Mouse (Mus musculus) hindbrain, embryonic 16.5 days (tissue): ENCODE data around the gene Pip4k2c. TPM values are rescaled to one million over a fixed set of nuclear protein-coding genes. Genes with fewer than 3 reads are reported as not detected.

ENCODE experiments used
- ATAC-seq: fragments of 200-750 bp; cut with Nextera tagmentation; 2 replicates; pipeline ENCODE4 v1.8.0; 2017; ENCODE audit warnings: moderate TSS enrichment, moderate library complexity
- H3K27ac ChIP-seq: fragments of 300-500 bp; sonication (generic); 2 replicates; pipeline ENCODE4 v1.5.1; 2014; ENCODE audit warnings: low read depth, mild to moderate bottlenecking, control low read depth, low read length, moderate library complexity
- H3K27me3 ChIP-seq: fragments of 300-500 bp; sonication (generic); replicated peaks from 2 replicates; pipeline ENCODE4 v1.6.1; 2014; ENCODE audit warnings: low read length; ENCODE audit not compliant: control insufficient read depth, insufficient read depth
- H3K36me3 ChIP-seq: fragments of 300-500 bp; sonication (generic); 2 replicates; pipeline ENCODE4 v1.6.1; 2014; ENCODE audit warnings: mild to moderate bottlenecking, low read length, moderate library complexity, mixed read lengths; ENCODE audit not compliant: control insufficient read depth, insufficient read depth
- H3K4me1 ChIP-seq: fragments of 300-500 bp; sonication (generic); 2 replicates; pipeline ENCODE4 v1.6.1; 2014; ENCODE audit warnings: low read depth, low read length; ENCODE audit not compliant: control insufficient read depth, insufficient read depth
- H3K4me2 ChIP-seq: fragments of 300-500 bp; sonication (generic); 2 replicates; pipeline ENCODE4 v1.6.1; 2014; ENCODE audit warnings: mild to moderate bottlenecking, low read length, control low read depth, moderate library complexity
- H3K4me3 ChIP-seq: fragments of 300-500 bp; sonication (generic); 2 replicates; pipeline ENCODE4 v1.5.1; 2014; ENCODE audit warnings: mild to moderate bottlenecking, low read length, control low read depth, moderate library complexity
- H3K9ac ChIP-seq: fragments of 300-500 bp; sonication (generic); 2 replicates; pipeline ENCODE4 v1.6.1; 2014; ENCODE audit warnings: low read depth, mild to moderate bottlenecking, control low read depth, low read length, moderate library complexity
- H3K9me3 ChIP-seq: fragments of 300-500 bp; sonication (generic); 2 replicates; pipeline ENCODE4 v1.6.1; 2014; ENCODE audit warnings: mild to moderate bottlenecking, low read length, moderate library complexity; ENCODE audit not compliant: control insufficient read depth
- WGBS: fragments of 180-500 bp; shearing (Covaris S2); extraction: QIAGEN DNeasy Blood & Tissue Kit; methylation state at CpG from one replicate; pipeline ENCODE4 v1.1.7; 2014; 5-methylcytosine and 5-hydroxymethylcytosine counted together
- polyA plus RNA-seq: library from polyadenylated mRNA; unstranded; fragments of >200 nt; fragmentation: Nextera tagmentation; extraction: Ambion mirVana; gene quantifications from 2 replicates; pipeline ENCODE4 v1.2.1, GENCODE M21; 2015

Gene Pip4k2c
- polyA plus RNA-seq, 1 experiment from 2014 or later, result 20.5 TPM

DNA sequence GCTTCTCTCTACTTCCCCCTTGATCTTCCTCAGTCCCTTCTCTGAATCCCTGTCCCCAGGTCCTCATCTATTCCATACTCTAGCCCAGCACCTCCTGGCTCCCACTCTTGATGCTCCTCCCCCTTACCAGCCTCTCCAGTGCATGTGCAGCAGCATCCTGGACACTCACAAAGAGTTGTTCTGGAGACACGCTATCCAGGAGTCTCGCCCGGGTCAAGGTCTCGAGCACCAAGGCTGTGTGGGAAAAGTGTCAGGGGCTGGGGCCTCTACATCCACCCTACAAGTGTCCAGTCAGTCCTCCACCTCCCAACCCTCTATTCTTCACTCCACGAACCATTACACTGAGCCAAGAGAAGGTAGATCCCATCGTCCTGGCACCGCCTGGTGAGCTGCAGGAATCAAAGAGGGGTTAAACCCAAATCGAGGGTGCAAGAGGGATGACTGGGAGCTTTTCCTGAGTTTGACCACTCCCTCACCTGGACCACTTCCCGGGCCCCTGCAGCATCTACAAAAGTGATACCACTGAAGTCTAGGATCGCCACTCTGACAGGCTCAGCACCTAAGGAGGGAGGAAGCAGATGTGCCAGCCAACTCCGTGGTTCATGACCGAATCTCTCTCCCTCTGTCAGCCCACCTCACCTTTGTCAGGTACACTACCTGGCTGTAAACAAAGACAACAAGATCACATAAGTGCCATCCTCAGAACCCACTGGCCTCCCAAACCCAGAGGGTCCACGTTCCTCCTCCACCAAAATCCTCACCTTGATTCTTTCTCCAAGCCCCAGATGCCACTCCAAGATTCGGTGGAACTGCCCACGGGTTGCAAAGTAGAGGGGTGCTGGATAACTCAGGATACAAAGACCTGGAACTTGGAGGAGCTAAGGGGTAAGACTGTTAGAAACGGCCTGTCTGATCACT is 38.0 kb downstream of the Pip4k2c start:
- 81% methylated on average over 16 of the region's 16 CpGs for WGBS
- Histone ChIP-seq H3K9me3 (no peaks in the 10 kb centered on the region), H3K9ac (no peak overlapping the region), H3K4me2 (no peak overlapping the region), H3K27me3 (peaks cover 25% of the 10 kb centered on the region), H3K4me1 (peaks cover 13% of the 10 kb centered on the region), H3K4me3 (no peak overlapping the region), H3K27ac (no peak overlapping the region), H3K36me3 (no peaks in the 10 kb centered on the region)
- no peak for ATAC-seq

DNA sequence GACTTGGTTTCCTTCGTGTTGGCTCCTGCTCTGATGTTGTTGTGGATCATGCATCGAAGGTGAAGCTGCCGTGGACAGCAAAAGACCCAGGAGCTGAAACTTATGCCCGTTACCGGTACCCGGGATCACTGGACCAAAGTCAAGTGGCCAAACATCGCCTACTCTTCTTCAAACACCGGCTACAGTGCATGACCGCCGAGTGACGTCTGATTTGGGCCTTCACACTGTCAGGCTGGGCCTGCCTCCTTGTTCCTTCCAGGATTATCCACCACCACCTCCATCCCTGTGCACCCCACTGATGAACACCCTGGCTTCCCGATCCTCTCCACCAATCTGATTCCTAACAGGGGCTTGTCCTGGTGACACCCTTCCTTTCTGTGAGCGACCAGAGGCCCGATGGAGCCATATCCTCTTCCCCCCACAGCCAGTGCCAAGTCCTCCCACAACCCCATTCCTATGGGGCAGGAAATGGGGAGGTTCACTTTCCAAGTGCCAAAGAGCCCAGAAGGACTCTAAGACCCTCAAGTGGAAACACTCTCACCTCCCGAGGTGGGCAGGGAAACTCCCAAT is 39.7 kb downstream of the Pip4k2c start:
- no peak overlapping the region for H3K27ac ChIP-seq
- peaks cover 17% of the 10 kb centered on the region for H3K4me1 ChIP-seq
- H3K27me3 ChIP-seq, result peaks cover 19% of the 10 kb centered on the region
- no peaks in the 10 kb centered on the region for H3K36me3 ChIP-seq
- no peak overlapping the region for H3K9ac ChIP-seq
- ATAC-seq, result no peak
- H3K4me2 ChIP-seq, result no peak overlapping the region
- no peaks in the 10 kb centered on the region for H3K9me3 ChIP-seq
- 90% methylated on average over 15 of the region's 15 CpGs for WGBS
- no peak overlapping the region for H3K4me3 ChIP-seq

DNA sequence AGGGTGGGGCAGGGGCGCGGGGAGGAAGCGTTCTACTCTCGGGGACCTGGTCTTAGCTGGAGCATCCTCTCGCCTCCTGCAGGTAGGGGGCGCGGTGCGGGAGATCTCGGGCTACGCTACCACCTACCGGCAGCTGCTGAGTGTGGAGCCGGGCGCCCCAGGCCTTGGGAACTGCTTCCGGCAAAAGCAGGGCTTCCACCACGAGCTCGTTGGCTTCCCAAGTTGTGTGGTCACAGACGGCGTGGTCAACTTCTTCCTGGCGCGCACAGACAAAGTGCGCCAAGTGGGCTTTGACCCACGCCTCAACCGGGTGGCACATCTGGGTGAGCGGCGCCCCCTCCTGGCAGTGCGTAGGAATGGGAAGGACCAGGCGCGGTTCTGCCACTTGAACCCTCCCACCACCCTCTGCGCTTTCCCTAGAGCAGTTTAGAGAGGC is 40.5 kb downstream of the Pip4k2c start:
- Histone ChIP-seq H3K4me2 (peak overlapping the region; percentile 48), H3K4me3 (peak overlapping the region; percentile 13), H3K36me3 (no peaks in the 10 kb centered on the region), H3K9me3 (no peaks in the 10 kb centered on the region), H3K4me1 (peaks cover 17% of the 10 kb centered on the region), H3K27ac (no peak overlapping the region), H3K27me3 (peaks cover 13% of the 10 kb centered on the region; the same call in 1 of the 2 replicates), H3K9ac (no peak overlapping the region)
- ATAC-seq, result peak; percentile 35
- 3% methylated on average over 29 of the region's 29 CpGs for WGBS

DNA sequence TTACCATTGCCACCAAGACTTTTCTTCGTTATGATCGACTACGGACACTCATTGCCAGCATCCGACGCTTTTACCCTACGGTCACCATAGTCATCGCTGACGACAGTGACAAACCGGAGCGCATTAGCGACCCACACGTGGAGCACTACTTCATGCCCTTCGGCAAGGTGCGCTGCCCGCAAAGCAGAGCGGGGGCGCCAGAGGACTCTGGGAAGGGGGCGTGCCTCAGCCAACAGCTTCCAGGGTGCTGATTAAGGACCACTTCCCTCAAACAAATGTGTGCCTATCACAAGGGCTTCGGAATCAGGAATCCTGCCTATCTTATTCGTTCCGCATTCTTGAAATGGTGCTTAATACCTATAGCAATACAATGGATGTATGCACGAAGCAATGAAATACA is 41.4 kb downstream of the Pip4k2c start:
- no peaks in the 10 kb centered on the region for H3K36me3 ChIP-seq
- peak overlapping the region; percentile 48; the same call in 1 of the 2 replicates for H3K4me2 ChIP-seq
- no peak for ATAC-seq
- H3K27ac ChIP-seq, result no peak overlapping the region
- WGBS, result 5% methylated on average over 22 of the region's 22 CpGs
- H3K4me1 ChIP-seq, result peaks cover 17% of the 10 kb centered on the region
- H3K27me3 ChIP-seq, result peaks cover 11% of the 10 kb centered on the region; the same call in 1 of the 2 replicates
- H3K9ac ChIP-seq, result no peak overlapping the region
- H3K9me3 ChIP-seq, result no peaks in the 10 kb centered on the region
- H3K4me3 ChIP-seq, result no peak overlapping the region

DNA sequence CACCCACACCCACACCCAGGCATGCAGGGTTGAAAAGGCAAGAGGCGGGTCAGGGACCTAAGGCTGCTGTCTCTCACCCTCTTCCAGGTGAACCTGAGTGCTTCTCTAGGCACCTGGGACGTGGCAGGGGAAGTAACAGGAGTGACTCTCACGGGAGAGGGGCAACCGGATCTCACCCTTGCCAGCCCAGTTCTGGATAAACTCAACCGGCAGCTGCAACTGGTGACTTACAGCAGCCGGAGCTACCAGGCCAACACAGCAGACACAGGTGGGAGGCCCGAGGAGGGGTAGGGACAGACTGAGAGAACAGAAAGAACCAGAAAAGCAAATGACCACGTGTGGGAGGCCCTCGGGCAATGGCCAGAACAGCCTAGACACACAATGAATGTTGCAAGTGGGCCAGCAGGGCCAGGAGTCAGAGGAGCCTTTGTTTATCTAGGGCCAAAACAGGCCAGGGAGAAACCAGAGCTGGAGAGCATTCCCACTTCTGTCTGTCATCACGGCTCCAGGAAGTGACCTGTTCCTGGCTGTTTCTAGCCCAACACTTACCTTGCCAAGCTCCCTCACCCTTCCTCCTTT is 43.7 kb downstream of the Pip4k2c start:
- 57% methylated on average over 10 of the region's 10 CpGs for WGBS
- H3K27ac ChIP-seq, result no peak overlapping the region
- no peaks in the 10 kb centered on the region for H3K9me3 ChIP-seq
- H3K27me3 ChIP-seq, result peaks cover 12% of the 10 kb centered on the region; the same call in 1 of the 2 replicates
- H3K36me3 ChIP-seq, result no peaks in the 10 kb centered on the region
- H3K4me3 ChIP-seq, result no peak overlapping the region
- peak overlapping the region; percentile 91 for H3K4me2 ChIP-seq
- H3K9ac ChIP-seq, result no peak overlapping the region
- peaks cover 22% of the 10 kb centered on the region for H3K4me1 ChIP-seq
- ATAC-seq, result no peak

DNA sequence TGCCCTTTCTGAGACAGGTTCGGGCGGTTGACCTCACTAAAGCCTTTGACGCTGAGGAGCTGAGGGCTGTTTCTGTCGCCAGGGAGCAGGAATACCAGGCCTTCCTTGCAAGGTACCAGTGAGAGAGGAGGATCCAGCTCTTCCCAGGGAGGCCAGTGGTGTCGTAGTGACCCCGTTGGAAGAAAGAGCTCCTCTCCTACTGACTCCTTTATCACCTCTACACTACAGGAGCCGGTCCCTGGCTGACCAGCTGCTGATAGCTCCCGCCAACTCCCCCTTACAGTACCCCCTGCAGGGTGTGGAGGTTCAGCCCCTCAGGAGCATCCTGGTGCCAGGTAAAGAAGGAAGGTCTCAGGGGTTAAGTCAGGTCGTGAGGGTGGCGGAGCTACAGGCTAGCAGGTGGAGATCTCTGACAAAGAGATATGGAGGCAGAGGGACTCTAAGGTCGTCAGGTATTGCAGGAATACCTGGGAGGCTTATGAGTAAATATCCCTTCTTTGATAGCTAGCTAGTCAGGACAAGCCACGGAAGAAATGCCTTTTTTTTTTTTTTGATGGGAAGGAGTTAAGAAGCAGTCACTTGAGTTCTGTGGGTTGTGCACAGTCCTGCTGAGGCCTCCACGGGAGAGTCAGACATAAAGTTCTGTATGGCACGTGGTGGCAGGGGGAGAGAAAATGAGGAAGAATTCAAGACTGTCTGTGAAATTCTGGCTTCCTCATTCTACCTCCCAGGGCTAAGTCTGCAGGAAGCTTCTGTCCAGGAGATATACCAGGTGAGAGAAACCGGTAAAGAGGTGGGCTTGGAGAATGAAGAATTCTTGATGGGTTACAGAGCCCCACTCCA is 44.4 kb downstream of the Pip4k2c start:
- Histone ChIP-seq H3K4me2 (peak overlapping the region; percentile 91), H3K4me3 (peak overlapping the region; percentile 86), H3K27ac (peak overlapping the region; percentile 94), H3K36me3 (no peaks in the 10 kb centered on the region), H3K27me3 (peaks cover 12% of the 10 kb centered on the region; the same call in 1 of the 2 replicates), H3K4me1 (peaks cover 22% of the 10 kb centered on the region), H3K9ac (peak overlapping the region; percentile 98), H3K9me3 (no peaks in the 10 kb centered on the region)
- WGBS, result 22% methylated on average over 15 of the region's 15 CpGs
- ATAC-seq, result no peak

DNA sequence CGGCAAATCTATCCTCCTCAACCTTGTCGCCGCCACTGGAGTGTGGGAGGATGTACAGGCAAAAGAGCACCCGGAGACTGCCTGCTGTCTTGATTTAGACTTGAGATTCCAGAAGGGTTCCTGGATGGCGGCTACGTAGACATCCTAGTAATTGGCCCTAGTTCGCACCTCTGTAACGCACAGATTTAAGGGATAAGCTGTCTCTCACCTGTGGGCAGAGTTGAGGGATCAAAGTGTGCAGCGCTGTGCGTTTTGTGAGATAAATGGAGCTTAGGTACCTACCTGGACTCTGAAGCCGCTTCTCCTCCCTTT is 45.0 kb downstream of the Pip4k2c start:
- peaks cover 6% of the 10 kb centered on the region; the same call in 1 of the 2 replicates for H3K27me3 ChIP-seq
- WGBS, result 2% methylated on average over 11 of the region's 11 CpGs
- H3K27ac ChIP-seq, result peak overlapping the region; percentile 94; the same call in 1 of the 2 replicates
- peak overlapping the region; percentile 91 for H3K4me2 ChIP-seq
- H3K36me3 ChIP-seq, result no peaks in the 10 kb centered on the region
- no peaks in the 10 kb centered on the region for H3K9me3 ChIP-seq
- no peak for ATAC-seq
- H3K4me1 ChIP-seq, result peaks cover 22% of the 10 kb centered on the region
- peak overlapping the region; percentile 98 for H3K9ac ChIP-seq
- peak overlapping the region; percentile 86 for H3K4me3 ChIP-seq

DNA sequence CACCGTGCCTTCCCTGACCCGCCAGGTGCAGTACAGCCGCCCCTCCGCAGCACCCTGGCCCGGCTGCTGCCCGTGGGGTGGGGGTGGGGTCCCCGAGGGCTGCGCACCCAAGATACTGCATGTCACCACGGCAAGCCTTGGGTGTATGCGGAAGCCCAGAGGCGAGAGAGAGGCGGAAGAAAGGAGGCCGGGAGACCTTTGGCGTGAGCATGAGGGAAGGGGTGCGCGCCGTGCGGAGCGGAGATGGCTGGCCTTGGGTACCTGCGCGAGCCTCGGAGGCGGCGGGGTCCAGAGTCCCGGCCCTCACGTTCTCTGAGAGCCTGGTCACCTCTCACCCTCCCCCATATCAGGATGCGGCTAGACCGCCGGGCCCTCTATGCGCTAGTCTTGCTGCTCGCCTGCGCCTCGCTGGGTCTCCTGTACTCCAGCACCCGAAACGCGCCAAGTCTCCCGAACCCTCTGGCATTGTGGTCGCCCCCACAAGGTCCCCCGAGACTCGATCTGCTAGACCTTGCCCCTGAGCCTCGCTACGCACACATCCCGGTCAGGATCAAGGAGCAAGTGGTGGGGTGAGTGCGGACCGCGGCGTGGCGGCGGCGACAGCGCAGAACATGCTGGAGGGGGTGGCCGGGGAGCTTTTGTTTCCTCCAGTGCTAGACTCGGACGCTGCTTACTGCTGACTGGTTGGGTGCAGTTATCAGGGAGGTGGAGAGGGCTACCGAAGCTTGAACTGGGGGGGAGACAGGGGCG is 45.6 kb downstream of the Pip4k2c start:
- under 1% methylated on average over 56 of the region's 56 CpGs for WGBS
- Histone ChIP-seq H3K27me3 (peaks cover 3% of the 10 kb centered on the region; the same call in 1 of the 2 replicates), H3K36me3 (no peaks in the 10 kb centered on the region), H3K27ac (peak overlapping the region; percentile 94), H3K9ac (peak overlapping the region; percentile 98), H3K4me2 (peak overlapping the region; percentile 91), H3K9me3 (no peaks in the 10 kb centered on the region), H3K4me1 (peaks cover 22% of the 10 kb centered on the region), H3K4me3 (peak overlapping the region; percentile 86)
- ATAC-seq, result peak; percentile 57
